Mouse (Mus musculus): ENCODE data around the gene Olfr785. TPM values are rescaled to one million over a fixed set of nuclear protein-coding genes. Genes with fewer than 3 reads are reported as not detected.
"Not testable (repeated sequence)": the region's sequence is repeated elsewhere in the genome, so short reads cannot be mapped to it uniquely, and the experiment has no call there.

Gene Olfr785
- not detected in 2 replicates for polyA plus RNA-seq (2015; fragmentation: Nextera tagmentation; extraction: Ambion mirVana)

DNA sequence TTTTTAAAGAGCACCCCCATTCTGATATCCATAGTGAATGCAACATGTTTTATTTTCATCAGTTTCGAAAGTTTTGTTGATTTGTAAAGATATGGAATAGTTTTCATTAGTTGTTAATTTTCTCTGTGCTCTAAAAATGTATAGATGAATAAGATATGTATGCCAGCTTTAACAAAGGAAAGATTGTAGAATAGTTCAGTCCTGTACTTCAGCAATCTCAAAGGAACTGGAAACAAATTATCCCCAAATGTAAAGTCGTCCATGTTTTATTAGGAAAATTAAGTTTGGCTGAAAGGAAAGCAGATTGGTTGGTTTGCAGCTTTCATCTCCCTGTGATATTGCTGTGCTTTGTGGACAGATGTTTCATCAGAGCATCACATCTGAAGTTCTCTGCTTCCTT, at the start of gene Olfr785:
Olfr785 (plus strand) TSS at position 301 of the 400 bp plus-strand sequence.
- Histone ChIP-seq H3K4me1 (no peaks in the 10 kb centered on the region), H3K27me3 (replicated peaks) (no peaks in the 10 kb centered on the region), H3K4me3 (replicated peaks) (no peak within 1 kb of the TSS), H3K27ac (replicated peaks) (no peak within 1 kb of the TSS), H3K36me3 (no peaks in the 10 kb centered on the region), H3K9me3 (replicated peaks) (no peaks in the 10 kb centered on the region), H3K9ac (replicated peaks) (no peak within 1 kb of the TSS), H3K4me2 (no peak within 1 kb of the TSS)
- ATAC-seq (ENCODE audit: low FRiP score) = no peak
- WGBS = 82% methylated on average over 2 of the region's 2 CpGs

DNA sequence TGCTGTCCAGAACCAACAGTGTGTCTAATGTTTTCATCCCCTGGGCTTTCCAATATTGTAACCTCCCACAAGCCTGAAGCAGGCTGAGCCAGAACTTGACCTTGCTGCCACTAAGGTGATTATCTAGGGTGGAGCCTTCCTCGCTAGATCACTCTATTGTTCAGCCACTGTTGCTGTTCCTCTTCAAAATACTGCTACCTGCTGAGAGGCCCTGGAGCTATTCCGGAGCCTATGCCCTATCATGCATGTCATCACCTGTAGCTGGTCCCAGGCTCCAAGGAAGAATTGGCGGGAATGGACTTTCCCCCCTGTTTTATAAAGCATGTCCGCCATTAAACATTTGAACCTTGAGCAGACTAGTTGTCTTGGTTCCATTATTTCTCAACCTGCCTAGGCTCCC, 48.7 kb upstream of the Olfr785 start:
- H3K27me3 ChIP-seq (replicated peaks); H3K4me1 ChIP-seq; H3K27ac ChIP-seq (replicated peaks); H3K9me3 ChIP-seq (replicated peaks); H3K4me3 ChIP-seq (replicated peaks); H3K36me3 ChIP-seq; ATAC-seq (ENCODE audit: low FRiP score); H3K9ac ChIP-seq (replicated peaks); H3K4me2 ChIP-seq: not testable (repeated sequence)
- 90% methylated on average over 4 of the region's 4 CpGs for WGBS

DNA sequence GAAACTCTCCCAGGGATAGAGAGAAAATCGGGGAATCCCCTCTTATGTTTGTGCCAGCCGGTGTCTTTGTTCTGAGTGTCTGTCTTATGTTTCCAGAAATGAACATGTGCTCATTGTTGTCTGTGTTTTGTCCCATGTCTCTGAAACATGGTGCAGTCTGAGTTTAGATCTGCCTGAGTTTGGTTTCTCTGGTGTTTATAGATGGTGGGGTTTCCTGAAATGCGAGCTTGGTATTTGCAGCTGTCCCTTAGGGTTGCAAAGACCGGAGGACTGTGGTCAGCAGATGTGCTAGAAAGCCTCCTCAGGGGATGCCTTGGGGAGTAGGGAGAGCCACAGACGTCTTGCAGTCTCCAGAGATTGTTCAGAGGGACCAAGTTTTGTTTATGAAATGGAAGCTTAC, 47.9 kb upstream of the Olfr785 start:
- Histone ChIP-seq H3K4me2 (no peak overlapping the region), H3K9me3 (replicated peaks) (no peaks in the 10 kb centered on the region; the same call in 1 of the 2 replicates), H3K4me1 (no peaks in the 10 kb centered on the region), H3K27me3 (replicated peaks) (no peaks in the 10 kb centered on the region), H3K4me3 (replicated peaks) (no peak overlapping the region), H3K9ac (replicated peaks) (no peak overlapping the region), H3K27ac (replicated peaks) (no peak overlapping the region), H3K36me3 (no peaks in the 10 kb centered on the region)
- WGBS = 82% methylated on average over 5 of the region's 5 CpGs
- ATAC-seq (ENCODE audit: low FRiP score) = no peak

DNA sequence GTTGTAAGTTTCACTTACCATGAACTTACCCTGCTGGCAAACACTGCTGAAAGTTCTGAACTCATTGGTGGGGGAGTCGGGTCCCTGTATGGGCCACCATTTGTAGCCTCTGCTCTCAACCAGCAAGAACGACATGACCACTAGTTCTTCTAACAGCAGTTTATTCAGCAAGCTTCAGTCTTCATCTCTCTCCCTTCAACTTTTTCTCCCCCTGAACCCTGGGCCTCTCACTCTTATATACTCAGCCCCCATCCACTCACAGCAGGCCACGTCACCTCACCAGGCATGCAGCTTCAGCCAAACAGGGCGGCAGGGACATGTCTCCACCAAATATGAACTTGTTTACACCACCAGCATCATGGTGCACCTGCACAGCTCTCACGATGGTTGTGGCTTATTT, 31.2 kb upstream of the Olfr785 start:
- 93% methylated on average over 5 of the region's 5 CpGs for WGBS
- H3K4me3 ChIP-seq (replicated peaks); H3K27me3 ChIP-seq (replicated peaks); H3K4me2 ChIP-seq; H3K9me3 ChIP-seq (replicated peaks); ATAC-seq (ENCODE audit: low FRiP score); H3K36me3 ChIP-seq; H3K4me1 ChIP-seq; H3K27ac ChIP-seq (replicated peaks); H3K9ac ChIP-seq (replicated peaks): not testable (repeated sequence)

DNA sequence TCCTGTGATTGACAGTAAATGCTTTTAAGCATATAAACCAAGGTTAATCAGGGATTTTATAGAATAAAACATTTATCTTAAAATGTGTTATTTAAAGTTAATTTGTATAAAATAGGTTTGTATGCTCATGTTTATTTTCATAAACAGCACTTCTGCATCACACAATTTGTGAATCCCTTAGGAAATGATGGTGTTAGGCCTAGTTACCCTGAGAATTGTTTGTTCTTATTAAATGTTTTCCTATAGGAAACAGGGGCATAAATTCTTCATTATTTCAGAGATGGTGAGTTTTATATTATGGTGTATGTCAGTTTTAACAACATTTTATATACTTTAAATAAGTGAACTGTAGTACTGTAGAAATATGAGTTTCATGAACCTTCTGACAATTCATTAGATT, 21.4 kb upstream of the Olfr785 start, which contains the start of gene Olfr784:
Olfr784 (plus strand) TSS at position 301 of the 400 bp plus-strand sequence.
- no peaks in the 10 kb centered on the region for H3K4me1 ChIP-seq
- no peak within 1 kb of the TSS for H3K9ac ChIP-seq (replicated peaks)
- no peak within 1 kb of the TSS for H3K4me2 ChIP-seq
- no peak within 1 kb of the TSS for H3K4me3 ChIP-seq (replicated peaks)
- no peak for ATAC-seq (ENCODE audit: low FRiP score)
- H3K9me3 ChIP-seq (replicated peaks) = no peaks in the 10 kb centered on the region
- no peaks in the 10 kb centered on the region for H3K36me3 ChIP-seq
- no peak within 1 kb of the TSS for H3K27ac ChIP-seq (replicated peaks)
- H3K27me3 ChIP-seq (replicated peaks) = no peaks in the 10 kb centered on the region

- 45% methylated on average over 5 of the region's 5 CpGs for WGBS
- no peak overlapping the region for H3K4me2 ChIP-seq
- no peak for ATAC-seq (ENCODE audit: low FRiP score)
- H3K9ac ChIP-seq (replicated peaks) = no peak overlapping the region
- H3K9me3 ChIP-seq (replicated peaks) = no peaks in the 10 kb centered on the region
- H3K4me1 ChIP-seq = no peaks in the 10 kb centered on the region
- H3K36me3 ChIP-seq = no peaks in the 10 kb centered on the region
- H3K27me3 ChIP-seq (replicated peaks) = no peaks in the 10 kb centered on the region
- H3K4me3 ChIP-seq (replicated peaks) = no peak overlapping the region
- no peak overlapping the region for H3K27ac ChIP-seq (replicated peaks)
Observed at GRCm38 (mm10) chr10:129400892-129401291, 4.3 kb upstream of the Olfr785 start.

GRCm38 (mm10) chr10:129427006-129427405, 21.8 kb downstream of the Olfr785 start, which contains the start of gene Olfr786:
Gene Olfr786, plus strand, starts transcription at chr10:129427306.
- H3K9me3 ChIP-seq (replicated peaks) = no peaks in the 10 kb centered on the region
- no peak within 1 kb of the TSS for H3K27ac ChIP-seq (replicated peaks)
- no peaks in the 10 kb centered on the region for H3K4me1 ChIP-seq
- no peak within 1 kb of the TSS for H3K9ac ChIP-seq (replicated peaks)
- no peaks in the 10 kb centered on the region for H3K36me3 ChIP-seq
- H3K4me2 ChIP-seq = no peak within 1 kb of the TSS
- H3K4me3 ChIP-seq (replicated peaks) = no peak within 1 kb of the TSS
- ATAC-seq (ENCODE audit: low FRiP score) = no peak
- H3K27me3 ChIP-seq (replicated peaks) = no peaks in the 10 kb centered on the region

Other genes starting within 250 kb of the Olfr785 start
- gene Olfr771, start 240.7 kb upstream of the Olfr785 start, polyA plus RNA-seq (2015; fragmentation: Nextera tagmentation; extraction: Ambion mirVana) = not detected in 2 replicates
- gene Olfr772, start 227.5 kb upstream of the Olfr785 start, polyA plus RNA-seq (2015; fragmentation: Nextera tagmentation; extraction: Ambion mirVana) = not detected in 2 replicates
- not detected in 2 replicates for gene Olfr773, start 218.0 kb upstream of the Olfr785 start, polyA plus RNA-seq (2015; fragmentation: Nextera tagmentation; extraction: Ambion mirVana)
- not detected in 2 replicates for gene Olfr774, start 169.2 kb upstream of the Olfr785 start, polyA plus RNA-seq (2015; fragmentation: Nextera tagmentation; extraction: Ambion mirVana)
- not detected in 2 replicates for gene Olfr775, start 157.0 kb upstream of the Olfr785 start, polyA plus RNA-seq (2015; fragmentation: Nextera tagmentation; extraction: Ambion mirVana)
- not detected in 2 replicates for gene Olfr776, start 146.3 kb upstream of the Olfr785 start, polyA plus RNA-seq (2015; fragmentation: Nextera tagmentation; extraction: Ambion mirVana)
- not detected in 2 replicates for gene Olfr777, start 133.9 kb upstream of the Olfr785 start, polyA plus RNA-seq (2015; fragmentation: Nextera tagmentation; extraction: Ambion mirVana)
- gene Olfr780, start 87.3 kb upstream of the Olfr785 start, polyA plus RNA-seq (2015; fragmentation: Nextera tagmentation; extraction: Ambion mirVana) = not detected in 2 replicates
- gene Olfr781, start 76.6 kb upstream of the Olfr785 start, polyA plus RNA-seq (2015; fragmentation: Nextera tagmentation; extraction: Ambion mirVana) = not detected in 2 replicates
- not detected in 2 replicates for gene Olfr782, start 56.6 kb upstream of the Olfr785 start, polyA plus RNA-seq (2015; fragmentation: Nextera tagmentation; extraction: Ambion mirVana)
- 0.14 TPM in 2 replicates for gene Olfr784, start 21.3 kb upstream of the Olfr785 start, polyA plus RNA-seq (2015; fragmentation: Nextera tagmentation; extraction: Ambion mirVana)
- not detected in 2 replicates for gene Olfr786, start 21.9 kb downstream of the Olfr785 start, polyA plus RNA-seq (2015; fragmentation: Nextera tagmentation; extraction: Ambion mirVana)
- gene Olfr787, start 56.4 kb downstream of the Olfr785 start, polyA plus RNA-seq (2015; fragmentation: Nextera tagmentation; extraction: Ambion mirVana) = not detected in 2 replicates
- not detected in 2 replicates for gene Olfr788, start 65.6 kb downstream of the Olfr785 start, polyA plus RNA-seq (2015; fragmentation: Nextera tagmentation; extraction: Ambion mirVana)
- gene Olfr789, start 79.3 kb downstream of the Olfr785 start, polyA plus RNA-seq (2015; fragmentation: Nextera tagmentation; extraction: Ambion mirVana) = not detected in 2 replicates
- not detected in 2 replicates for gene Olfr790, start 93.1 kb downstream of the Olfr785 start, polyA plus RNA-seq (2015; fragmentation: Nextera tagmentation; extraction: Ambion mirVana)
- gene Olfr791, start 116.4 kb downstream of the Olfr785 start, polyA plus RNA-seq (2015; fragmentation: Nextera tagmentation; extraction: Ambion mirVana) = not detected in 2 replicates
- not detected in 2 replicates for gene Olfr792, start 133.7 kb downstream of the Olfr785 start, polyA plus RNA-seq (2015; fragmentation: Nextera tagmentation; extraction: Ambion mirVana)
- gene Olfr794, start 162.2 kb downstream of the Olfr785 start, polyA plus RNA-seq (2015; fragmentation: Nextera tagmentation; extraction: Ambion mirVana) = not detected in 2 replicates
- gene Olfr796, start 207.1 kb downstream of the Olfr785 start, polyA plus RNA-seq (2015; fragmentation: Nextera tagmentation; extraction: Ambion mirVana) = not detected in 2 replicates
- not detected in 2 replicates for gene Olfr798, start 222.5 kb downstream of the Olfr785 start, polyA plus RNA-seq (2015; fragmentation: Nextera tagmentation; extraction: Ambion mirVana)
- not detected in 2 replicates for gene Olfr799, start 232.1 kb downstream of the Olfr785 start, polyA plus RNA-seq (2015; fragmentation: Nextera tagmentation; extraction: Ambion mirVana)